Mouse (Mus musculus): ENCODE measurements around the gene Telo2. TPM values are rescaled to one million over a fixed set of nuclear protein-coding genes. Genes with fewer than 3 reads are reported as not detected.

Telo2 gene
- polyA plus RNA-seq, 1 experiment = 18.5 TPM

GRCm38 (mm10) chr17:25101338-25101737 is 14.4 kb downstream of the Telo2 start:
- DNase-seq (ENCODE audit: low spot score) = no peak

GRCm38 (mm10) chr17:25100052-25100451 is 15.7 kb downstream of the Telo2 start:
- no peak for DNase-seq (ENCODE audit: low spot score)

- no peak for DNase-seq (ENCODE audit: low spot score)
Measured at GRCm38 (mm10) chr17:25096221-25096620, 19.5 kb downstream of the Telo2 start.

- DNase-seq (ENCODE audit: low spot score) = no peak
Measured at GRCm38 (mm10) chr17:25090450-25090849, 25.3 kb downstream of the Telo2 start.

- DNase-seq (ENCODE audit: low spot score) = no peak
Measured at GRCm38 (mm10) chr17:25089158-25089557, 26.6 kb downstream of the Telo2 start.

- DNase-seq (ENCODE audit: low spot score) = no peak
Measured at GRCm38 (mm10) chr17:25086724-25087123, 29.0 kb downstream of the Telo2 start.

GRCm38 (mm10) chr17:25084835-25085385 is 30.9 kb downstream of the Telo2 start:
- no peak for DNase-seq (ENCODE audit: low spot score)

GRCm38 (mm10) chr17:25083444-25083931 is 32.3 kb downstream of the Telo2 start, which contains the start of gene Tmem204:
Gene Tmem204, minus strand, starts transcription at chr17:25083591.
- DNase-seq (ENCODE audit: low spot score) = no peak

GRCm38 (mm10) chr17:25082887-25083286 is 32.9 kb downstream of the Telo2 start:
- no peak for DNase-seq (ENCODE audit: low spot score)

GRCm38 (mm10) chr17:25082081-25082847 is 33.5 kb downstream of the Telo2 start:
- no peak for DNase-seq (ENCODE audit: low spot score)

GRCm38 (mm10) chr17:25080960-25081381 is 34.8 kb downstream of the Telo2 start:
- no peak for DNase-seq (ENCODE audit: low spot score)

GRCm38 (mm10) chr17:25080210-25080609 is 35.6 kb downstream of the Telo2 start:
- no peak for DNase-seq (ENCODE audit: low spot score)

- DNase-seq (ENCODE audit: low spot score) = no peak
Measured at GRCm38 (mm10) chr17:25077771-25078372, 37.9 kb downstream of the Telo2 start.

- no peak for DNase-seq (ENCODE audit: low spot score)
Measured at GRCm38 (mm10) chr17:25076906-25077305, 38.9 kb downstream of the Telo2 start.

GRCm38 (mm10) chr17:25068690-25069089 is 47.1 kb downstream of the Telo2 start:
- no peak for DNase-seq (ENCODE audit: low spot score)

- DNase-seq (ENCODE audit: low spot score) = no peak
Measured at GRCm38 (mm10) chr17:25067442-25067851, 48.3 kb downstream of the Telo2 start.

GRCm38 (mm10) chr17:25066595-25066994 is 49.2 kb downstream of the Telo2 start:
- DNase-seq (ENCODE audit: low spot score) = no peak

- DNase-seq (ENCODE audit: low spot score) = no peak
Measured at GRCm38 (mm10) chr17:25065189-25065588, 50.6 kb downstream of the Telo2 start.

- DNase-seq (ENCODE audit: low spot score) = no peak
Measured at GRCm38 (mm10) chr17:25064351-25064750, 51.4 kb downstream of the Telo2 start.

- DNase-seq (ENCODE audit: low spot score) = no peak
Measured at GRCm38 (mm10) chr17:25063872-25064271, 51.9 kb downstream of the Telo2 start.

- DNase-seq (ENCODE audit: low spot score) = no peak
Measured at GRCm38 (mm10) chr17:25063261-25063660, 52.5 kb downstream of the Telo2 start.

- no peak for DNase-seq (ENCODE audit: low spot score)
Measured at GRCm38 (mm10) chr17:25057041-25057440, 58.7 kb downstream of the Telo2 start.

GRCm38 (mm10) chr17:25053274-25053673 is 62.5 kb downstream of the Telo2 start:
- no peak for DNase-seq (ENCODE audit: low spot score)
